Mouse (Mus musculus) right cerebral cortex, adult 2 months (tissue): Measurements from ENCODE around the gene Phrf1.
"Not testable (repeated sequence)": the region's sequence is repeated elsewhere in the genome, so short reads cannot be mapped to it uniquely, and the experiment has no call there.

Experiments used
- DNase-seq, 2 experiments: peaks; one replicate each; pipeline ENCODE4 v3.0.0; 2021 to 2022; ENCODE audit warnings: low spot score in 2 of 2

Gene Phrf1

DNA sequence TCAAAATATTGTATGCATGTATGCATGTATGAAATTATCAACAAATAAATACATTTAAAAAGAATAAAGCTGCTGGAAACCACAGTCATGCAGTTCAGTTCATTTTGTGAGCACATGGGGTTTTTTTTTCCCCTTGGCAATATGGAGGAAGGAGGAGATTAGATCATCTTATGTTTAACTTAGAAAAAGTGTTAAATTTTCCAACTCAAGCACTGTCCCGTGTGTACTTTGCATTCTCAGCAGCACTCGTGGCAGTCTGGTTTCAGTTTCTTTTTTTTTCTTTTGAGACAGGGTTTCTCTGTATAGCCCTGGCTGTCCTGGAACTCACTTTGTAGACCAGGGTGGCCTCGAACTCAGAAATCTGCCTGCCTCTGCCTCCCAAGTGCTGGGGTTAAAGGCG, 21.9 kb downstream of the Phrf1 start:
- not testable (repeated sequence) for DNase-seq

DNA sequence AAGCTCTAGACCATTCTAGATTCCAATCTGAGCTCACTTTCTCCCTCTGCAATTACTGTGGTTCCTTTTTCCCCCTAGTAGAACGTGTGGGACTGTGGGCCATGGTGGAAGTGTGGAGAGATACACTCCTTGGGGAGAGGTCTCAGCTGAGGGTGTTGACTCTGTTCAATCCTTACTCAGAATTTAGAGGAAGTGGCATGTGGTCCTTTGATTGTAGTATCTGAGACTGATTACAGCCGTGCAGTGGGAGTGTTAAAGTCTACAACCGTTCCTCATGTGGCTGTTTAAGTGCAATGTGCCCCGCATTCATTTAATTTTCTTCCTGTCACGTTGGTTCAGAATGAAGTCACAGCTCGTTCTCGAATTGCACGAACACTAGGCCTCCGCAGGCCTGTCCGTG, 27.6 kb downstream of the Phrf1 start:
- DNase-seq, result no peak

- no peak for DNase-seq
These were observed 32.9 kb downstream of the Phrf1 start for GRCm38 (mm10) chr7:141261480-141261879.

DNA sequence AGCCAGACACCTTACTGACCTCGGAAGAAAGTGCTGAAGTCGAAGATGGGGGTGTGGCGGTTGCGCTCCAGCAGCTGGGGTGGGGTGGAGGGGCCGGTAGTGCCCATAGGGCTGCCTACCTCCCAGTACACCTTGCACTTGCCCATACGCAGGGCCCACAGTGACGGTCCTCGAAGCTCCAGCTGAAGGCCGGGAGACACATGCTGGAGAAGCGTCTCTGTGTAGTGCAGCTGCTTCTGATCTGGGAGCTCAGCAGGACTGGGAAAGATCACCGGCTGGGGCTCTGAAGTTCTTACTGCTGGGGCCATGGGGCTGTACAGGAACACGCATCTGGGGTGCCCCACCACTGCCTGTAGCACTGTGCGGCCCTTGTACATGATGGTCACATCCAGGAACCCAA, 35.1 kb downstream of the Phrf1 start:
- no peak for DNase-seq

DNA sequence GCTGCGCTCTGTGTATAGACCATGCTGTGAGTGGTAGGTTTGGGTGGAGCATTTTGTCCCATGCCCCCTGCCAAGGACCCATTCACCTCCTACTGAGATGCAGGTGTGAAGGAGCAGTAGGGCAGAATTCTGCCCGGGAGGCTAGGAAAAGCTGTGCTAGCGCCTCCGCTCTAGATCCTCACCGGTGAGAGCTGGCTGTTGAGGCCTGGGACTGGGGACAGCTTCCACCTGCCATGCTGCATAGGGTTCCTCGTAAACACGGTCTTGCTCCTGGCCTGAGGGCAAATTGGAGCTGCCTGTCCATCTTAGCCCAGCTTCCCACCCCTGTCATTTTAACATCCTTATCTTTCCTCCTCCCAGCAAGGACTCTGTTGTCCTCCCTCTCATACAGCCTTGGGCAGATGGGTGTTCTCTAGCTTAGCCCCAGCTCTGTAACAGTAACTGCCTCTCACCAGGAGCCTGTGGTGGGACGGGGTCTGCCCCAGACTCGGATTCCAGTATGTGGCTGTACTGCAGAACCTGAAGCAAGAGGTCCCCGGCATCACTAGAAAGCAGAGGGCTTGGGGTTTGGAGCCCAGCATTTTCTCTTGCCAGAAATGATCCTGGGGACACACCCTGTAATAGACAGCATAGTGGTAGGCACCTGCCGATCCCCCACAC, 35.6 kb downstream of the Phrf1 start:
- DNase-seq, result no peak

- DNase-seq, result no peak
These were observed 36.3 kb downstream of the Phrf1 start for GRCm38 (mm10) chr7:141264761-141265410.

GRCm38 (mm10) chr7:141265411-141265738, 36.8 kb downstream of the Phrf1 start:
- no peak for DNase-seq

GRCm38 (mm10) chr7:141265739-141266561, 37.4 kb downstream of the Phrf1 start, which contains the start of gene Irf7:
Gene Irf7 (minus strand): TSS chr7:141266481.
- DNase-seq, result peak in 1 of 2 experiments; percentile 26

GRCm38 (mm10) chr7:141268466-141269272, 40.1 kb downstream of the Phrf1 start:
- DNase-seq, result no peak

- no peak for DNase-seq
These were observed 40.6 kb downstream of the Phrf1 start for GRCm38 (mm10) chr7:141269273-141269545.

- DNase-seq, result no peak
These were observed 42.0 kb downstream of the Phrf1 start for GRCm38 (mm10) chr7:141270631-141271030.

DNA sequence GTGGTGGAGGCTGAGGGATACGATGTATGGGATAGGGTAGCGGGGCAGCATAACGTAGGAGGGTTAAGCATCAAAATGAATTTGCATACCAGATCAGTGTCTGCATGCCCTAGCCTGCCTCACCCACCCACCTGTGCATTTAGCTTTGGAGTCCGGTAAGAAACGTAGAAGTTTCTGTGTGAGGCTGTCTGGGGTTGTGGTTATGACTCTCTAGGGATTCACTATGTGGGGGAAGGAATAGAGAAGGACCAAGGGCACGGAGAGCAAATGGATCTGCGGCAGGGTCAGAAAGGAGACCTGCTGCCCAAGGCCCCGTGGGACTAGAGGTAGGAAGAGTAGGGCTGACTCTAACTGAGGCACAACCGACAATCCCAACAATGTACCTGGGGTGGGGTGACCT, 46.8 kb downstream of the Phrf1 start:
- no peak for DNase-seq

- no peak for DNase-seq
These were observed 48.0 kb downstream of the Phrf1 start, which contains the start of gene Cdhr5 for GRCm38 (mm10) chr7:141276546-141276945. Gene Cdhr5 (minus strand): TSS chr7:141276786.

DNA sequence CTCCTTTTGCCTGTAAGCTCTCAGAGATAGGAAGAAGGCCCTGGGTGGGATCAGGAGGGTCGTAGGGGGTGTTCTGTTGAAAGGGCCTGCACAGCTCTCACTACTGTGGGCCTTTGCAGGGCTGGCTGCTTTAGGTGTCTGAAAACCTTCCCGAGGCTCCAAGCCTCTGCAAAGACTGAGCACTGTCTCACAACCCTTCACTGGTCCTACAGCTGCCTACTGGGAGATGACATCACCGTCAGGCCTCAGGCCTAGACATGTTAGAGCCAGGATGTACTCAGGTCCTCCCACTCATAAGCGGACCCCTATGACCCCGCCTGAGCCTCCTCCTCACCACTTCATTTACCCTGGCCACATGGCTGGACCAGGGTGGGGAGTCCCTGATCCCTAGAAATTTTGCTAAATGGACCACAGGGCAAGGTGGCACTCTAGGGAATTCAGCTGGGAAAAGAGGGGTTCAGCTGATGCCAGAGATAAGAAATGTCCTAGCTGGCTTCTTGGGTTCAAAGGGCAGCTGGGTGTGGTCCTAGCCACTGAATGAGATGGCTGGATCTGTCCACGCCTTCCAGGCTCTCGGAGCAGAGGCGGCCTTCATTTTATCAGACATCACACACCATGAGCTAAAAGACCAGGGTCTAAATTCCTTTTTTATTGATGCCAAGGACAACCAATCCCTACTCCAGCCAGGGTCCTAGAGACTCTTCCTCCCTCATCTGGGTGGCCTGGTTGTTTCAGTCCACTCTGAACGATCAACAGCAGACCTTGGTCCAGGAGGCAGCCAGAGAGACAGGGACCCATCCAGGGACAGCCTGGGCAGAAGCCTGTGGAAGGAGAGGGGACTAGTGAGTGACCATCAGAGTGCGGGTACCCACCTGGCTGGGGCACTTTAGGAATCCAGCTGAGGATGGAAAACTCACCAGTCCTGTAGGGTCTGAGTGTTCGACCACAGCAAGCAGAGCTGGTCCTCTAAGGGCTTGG, 49.4 kb downstream of the Phrf1 start:
- DNase-seq, result no peak

- DNase-seq, result no peak
These were observed 50.4 kb downstream of the Phrf1 start, which contains the start of gene Sct for GRCm38 (mm10) chr7:141278766-141279590. Gene Sct (minus strand): TSS chr7:141279133.

DNA sequence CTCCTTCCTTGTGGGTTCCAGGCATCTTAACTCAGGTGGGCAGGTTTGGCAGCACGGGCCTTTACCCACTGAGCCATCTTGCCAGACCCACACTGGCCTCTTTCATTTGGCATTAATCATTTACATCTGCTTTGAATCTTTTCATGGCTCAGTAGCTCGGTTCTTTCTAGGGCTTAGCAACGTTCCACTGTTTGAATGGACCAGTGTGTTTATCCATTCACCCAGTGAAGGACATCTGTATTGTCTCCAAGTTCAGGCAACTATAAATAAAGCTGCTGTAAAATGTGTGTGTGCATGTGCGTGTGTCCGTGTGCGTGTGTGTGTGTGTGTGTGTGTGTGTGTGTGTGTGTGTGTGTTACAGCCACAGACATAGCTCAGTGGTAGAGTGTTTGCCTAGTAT, 52.9 kb downstream of the Phrf1 start:
- DNase-seq, result no peak

- no peak for DNase-seq
These were observed 54.2 kb downstream of the Phrf1 start for GRCm38 (mm10) chr7:141282756-141283155.

- DNase-seq, result no peak
These were observed 59.5 kb downstream of the Phrf1 start for GRCm38 (mm10) chr7:141288042-141288441.

GRCm38 (mm10) chr7:141291921-141292582, 63.5 kb downstream of the Phrf1 start, which contains the start of gene Drd4:
Gene Drd4 (plus strand): TSS chr7:141292006.
- DNase-seq, result peak; percentile 32 to 34
